Mouse (Mus musculus): ENCODE data around the gene Stk11ip.

Stk11ip gene

GRCm38 (mm10) chr1:75504256-75505045, 16.9 kb upstream of the Stk11ip start:
- no peak for DNase-seq (ENCODE audit: low spot score)

DNA sequence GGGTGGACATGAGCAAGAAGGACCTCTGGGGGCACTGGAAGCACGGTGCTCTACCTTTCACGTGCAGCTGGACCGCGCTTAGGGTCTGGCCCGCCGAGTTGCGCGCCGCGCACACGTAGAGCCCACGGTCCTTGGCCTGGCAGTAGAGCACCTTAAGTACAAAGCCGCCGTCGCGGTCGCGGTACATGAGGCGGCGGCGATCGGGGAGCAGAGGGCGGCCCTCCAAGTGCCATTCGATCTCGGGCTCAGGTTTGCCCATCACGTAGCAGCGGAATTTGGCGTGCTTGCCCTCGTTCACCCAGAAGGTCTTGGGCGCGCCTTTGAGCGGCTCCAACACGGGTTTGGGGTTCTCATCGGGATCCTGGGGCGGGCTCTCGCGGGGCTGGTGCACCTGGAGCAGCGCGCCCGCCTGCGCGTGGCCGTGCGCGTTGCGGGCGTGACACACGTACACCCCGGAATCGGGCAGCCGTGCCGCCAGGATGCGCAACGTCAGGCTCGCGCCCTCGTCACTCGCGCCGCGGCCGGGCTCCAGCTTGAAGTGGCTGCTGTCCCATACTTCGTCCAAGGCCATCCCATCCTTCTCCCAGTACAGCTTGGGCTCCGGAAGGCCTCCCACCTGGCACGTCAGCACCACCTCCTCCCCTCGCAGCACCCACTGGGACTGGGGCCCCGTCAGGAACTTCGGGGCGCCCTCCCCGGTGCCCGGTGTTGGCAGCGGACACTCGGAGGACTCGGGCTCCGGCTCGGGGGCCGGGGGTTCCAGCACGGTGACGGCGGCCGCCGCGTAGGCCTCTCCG, 16.0 kb upstream of the Stk11ip start:
- DNase-seq (ENCODE audit: low spot score), result no peak

- DNase-seq (ENCODE audit: low spot score), result no peak
Observed at GRCm38 (mm10) chr1:75505956-75506831, 15.1 kb upstream of the Stk11ip start, which contains the start of gene Obsl1. Obsl1 (minus strand) TSS chr1:75506452.

DNA sequence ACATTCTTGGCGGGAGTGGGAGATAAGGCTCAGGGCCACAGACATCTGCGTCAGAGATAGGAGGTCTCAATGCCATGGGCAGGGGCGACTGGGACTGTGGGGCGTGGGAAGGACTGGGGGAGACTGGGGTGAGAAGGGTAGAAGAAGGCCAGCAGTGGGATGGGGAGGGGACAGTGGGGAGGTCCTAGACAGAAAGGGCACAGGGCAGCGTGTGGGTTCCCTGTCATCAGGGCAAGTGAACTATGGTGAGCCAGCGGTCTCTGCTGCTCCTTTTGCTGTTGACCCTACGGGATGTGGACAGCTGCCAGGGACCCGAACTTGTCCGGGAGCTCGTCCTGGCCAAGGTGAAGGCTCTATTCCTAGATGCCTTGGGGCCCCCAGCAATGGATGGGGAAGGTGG, 14.3 kb upstream of the Stk11ip start, which contains the start of gene Inha:
Gene Inha, plus strand, starts transcription at position 72 of the 400 bp plus-strand sequence.
- DNase-seq (ENCODE audit: low spot score), result no peak

DNA sequence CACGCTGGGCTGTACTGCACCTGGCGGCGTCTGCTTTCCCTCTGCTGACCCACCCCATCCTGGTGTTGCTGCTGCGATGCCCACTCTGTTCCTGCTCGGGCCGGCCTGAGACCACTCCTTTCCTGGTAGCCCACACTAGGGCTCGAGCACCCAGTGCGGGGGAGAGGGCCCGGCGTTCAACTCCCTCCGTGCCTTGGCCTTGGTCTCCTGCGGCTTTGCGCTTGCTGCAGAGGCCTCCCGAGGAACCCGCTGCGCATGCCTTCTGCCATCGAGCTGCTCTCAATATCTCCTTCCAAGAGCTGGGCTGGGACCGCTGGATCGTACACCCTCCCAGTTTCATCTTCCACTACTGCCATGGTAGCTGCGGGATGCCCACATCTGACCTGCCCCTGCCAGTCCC, 11.7 kb upstream of the Stk11ip start:
- no peak for DNase-seq (ENCODE audit: low spot score)

DNA sequence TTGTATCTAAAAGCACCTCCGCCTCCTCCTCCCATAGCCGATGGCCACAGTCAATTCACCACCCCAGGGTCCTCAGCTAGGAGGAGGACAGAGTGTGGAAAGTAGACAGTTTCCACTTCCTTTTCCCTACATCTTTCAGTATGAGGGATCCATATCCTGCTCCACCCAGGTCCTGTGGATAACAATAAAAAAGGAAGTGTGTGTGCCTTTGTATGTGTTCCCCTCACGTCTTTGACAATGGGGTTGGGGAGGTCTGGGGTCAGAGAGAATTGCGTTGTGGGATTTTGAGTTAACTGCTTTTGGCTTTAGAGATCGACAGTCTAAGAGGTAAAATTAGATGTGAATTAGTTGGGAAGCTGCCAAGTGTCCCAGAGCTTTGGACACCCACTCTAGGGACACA, 11.2 kb upstream of the Stk11ip start:
- no peak for DNase-seq (ENCODE audit: low spot score)

- no peak for DNase-seq (ENCODE audit: low spot score)
Observed at GRCm38 (mm10) chr1:75511437-75512210, 9.7 kb upstream of the Stk11ip start.

DNA sequence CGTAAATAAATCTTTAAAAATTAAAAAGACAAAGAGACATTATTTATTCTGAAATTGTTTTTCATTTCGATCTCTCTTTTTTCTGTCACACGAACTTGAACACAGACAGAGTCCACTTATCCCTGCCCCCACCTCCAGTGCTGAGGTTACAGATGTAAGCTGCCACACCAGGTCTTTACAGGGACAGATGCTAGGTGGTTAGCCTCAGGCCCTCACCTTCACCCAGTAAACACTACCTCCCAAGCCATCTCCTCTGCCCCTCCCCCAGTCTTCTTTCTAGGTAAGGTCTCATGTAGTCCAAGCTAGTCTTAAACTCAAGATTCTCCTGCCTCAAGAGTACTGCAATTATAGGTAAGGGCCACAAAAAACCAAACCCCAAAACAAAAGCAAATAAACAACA, 8.8 kb upstream of the Stk11ip start:
- no peak for DNase-seq (ENCODE audit: low spot score)

- DNase-seq (ENCODE audit: low spot score), result no peak
Observed at GRCm38 (mm10) chr1:75516703-75517380, 4.5 kb upstream of the Stk11ip start.

- no peak for DNase-seq (ENCODE audit: low spot score)
Observed at GRCm38 (mm10) chr1:75517984-75518383, 3.3 kb upstream of the Stk11ip start.

GRCm38 (mm10) chr1:75518427-75518826, 2.9 kb upstream of the Stk11ip start:
- DNase-seq (ENCODE audit: low spot score), result no peak

- DNase-seq (ENCODE audit: low spot score), result no peak
Observed at GRCm38 (mm10) chr1:75519576-75519975, 1.8 kb upstream of the Stk11ip start.

DNA sequence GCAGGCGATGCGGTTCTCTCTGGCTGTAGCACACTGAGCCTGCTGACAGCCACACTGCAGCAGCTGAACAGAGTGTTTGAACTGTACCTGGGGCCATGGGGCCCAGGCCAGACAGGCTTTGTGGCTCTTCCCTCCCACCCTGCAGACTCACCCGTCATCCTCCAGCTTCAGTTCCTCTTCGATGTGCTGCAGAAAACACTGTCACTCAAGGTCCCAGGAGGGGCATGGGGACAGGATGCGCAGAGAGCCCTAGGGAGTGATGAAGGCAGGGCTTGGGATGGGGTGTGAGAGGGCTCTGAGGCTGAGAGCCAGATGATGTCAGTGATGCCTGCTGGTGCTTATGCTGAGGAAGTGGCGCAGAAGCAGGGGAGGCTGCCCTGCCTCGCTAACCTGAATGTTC, 3.4 kb downstream of the Stk11ip start:
- no peak for DNase-seq (ENCODE audit: low spot score)

DNA sequence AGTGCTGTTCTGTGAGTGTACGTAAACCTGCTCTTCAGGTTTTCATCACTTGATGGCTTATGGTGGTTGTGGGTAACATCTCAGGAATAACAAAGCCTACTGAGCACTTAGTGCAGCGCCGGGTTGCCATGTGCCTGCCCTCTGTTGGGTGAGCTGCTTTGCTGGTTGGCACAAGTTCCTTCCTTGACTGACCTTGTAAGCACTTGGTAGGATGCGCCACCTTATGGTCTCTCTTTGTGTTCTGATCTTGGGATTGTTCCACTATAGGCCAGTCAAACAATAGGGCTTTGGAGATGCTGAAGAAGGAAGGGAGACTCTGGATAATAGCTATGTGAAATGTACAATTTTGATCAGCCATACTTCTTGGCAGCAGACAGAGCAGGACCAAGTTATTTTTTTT, 9.2 kb downstream of the Stk11ip start:
- no peak for DNase-seq (ENCODE audit: low spot score)

DNA sequence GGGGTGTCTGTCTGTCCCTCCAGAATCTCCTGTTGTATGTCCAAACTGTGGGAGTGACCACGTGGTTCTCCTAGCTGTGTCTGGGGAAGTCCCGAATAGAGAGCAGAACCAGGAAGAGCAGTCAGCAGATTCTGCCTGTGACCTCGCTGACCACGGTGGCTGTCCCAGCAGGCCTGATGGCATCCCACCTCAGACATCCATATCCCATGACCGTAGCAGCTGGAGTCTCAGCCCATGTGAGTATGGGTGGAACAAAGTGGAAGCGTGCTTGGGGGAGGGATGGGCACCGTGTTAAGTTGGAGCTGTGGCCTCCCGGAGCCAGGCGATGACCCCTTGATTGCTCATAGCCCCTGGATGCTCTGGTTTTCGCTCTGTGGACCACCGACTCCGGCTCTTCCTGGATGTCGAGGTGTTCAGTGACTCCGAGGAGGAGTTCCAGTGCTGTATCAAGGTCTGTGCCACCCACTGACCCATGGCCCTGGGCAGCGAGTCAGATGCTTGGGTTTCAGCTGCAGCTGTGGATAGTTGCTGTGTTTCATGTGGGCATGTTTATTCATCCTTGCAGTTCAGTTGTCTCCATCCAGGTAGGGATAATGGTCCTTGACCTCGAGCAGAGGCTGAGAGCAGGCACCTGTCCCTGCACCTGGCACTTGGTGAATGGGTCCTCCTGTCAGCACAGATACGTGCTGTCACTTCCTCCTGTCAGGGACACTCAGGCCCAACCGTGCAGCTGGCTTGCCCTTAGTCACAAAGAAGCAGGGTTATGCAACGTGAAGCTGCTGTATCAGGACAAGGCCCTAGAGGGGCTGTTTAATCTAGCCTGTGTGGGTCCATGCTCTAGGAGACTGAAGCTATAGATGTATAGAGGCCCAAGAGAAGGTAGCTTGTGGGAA, 11.2 kb downstream of the Stk11ip start:
- DNase-seq (ENCODE audit: low spot score), result no peak

GRCm38 (mm10) chr1:75533325-75534252, 12.3 kb downstream of the Stk11ip start:
- DNase-seq (ENCODE audit: low spot score), result no peak

GRCm38 (mm10) chr1:75537587-75537986, 16.3 kb downstream of the Stk11ip start:
- no peak for DNase-seq (ENCODE audit: low spot score)

GRCm38 (mm10) chr1:75538597-75539190, 17.4 kb downstream of the Stk11ip start:
- no peak for DNase-seq (ENCODE audit: low spot score)
